ENCODE assay signal across 11 mouse cellular contexts in genomic region chr2:160002695-160003094, GRCm38 (mm10).
A peak's percentile ranks its signal among the peaks of the same experiment; 100 is the strongest.
DNase-seq lines count a peak whose midpoint lies in the region; ATAC-seq lines count a peak whose summit lies in the region.
"Had no signal": no experiment of that assay in that cellular context is flagged by ENCODE, and none has a peak within 500 bp of the region (broad histone marks: within the 10 kb centered on the region; RNA-seq: fewer than 3 reads in every experiment).

No protein-coding gene starts in this region.

- no peaks in the 10 kb centered on the region for H3K27me3 ChIP-seq in heart, embryonic 12.5 days (replicated peaks)
- H3K27me3 ChIP-seq in midbrain, embryonic 14.5 days (ENCODE audit: control insufficient read depth, insufficient read depth, low read length) = no peaks in the 10 kb centered on the region
- no peaks in the 10 kb centered on the region for H3K27me3 ChIP-seq in midbrain, embryonic 13.5 days
- H3K27me3 ChIP-seq: forebrain, embryonic 12.5 days had no signal

- ATAC-seq in heart, embryonic 12.5 days (ENCODE audit: insufficient number of reproducible peaks, low FRiP score) = no peak
- ATAC-seq in midbrain, embryonic 14.5 days (ENCODE audit: low FRiP score, low TSS enrichment) = no peak
- ATAC-seq in midbrain, embryonic 13.5 days = no peak

- peak; percentile 94 for DNase-seq in heart, adult 11 months
- DNase-seq in midbrain, embryonic 14.5 days = peak; percentile 25
- peak; percentile 20 to 23 for DNase-seq in heart, postnatal 14 days
- peak; percentile 53 to 69 for DNase-seq in kidney, postnatal 4 days
- no peak for DNase-seq in layer of hippocampus, adult 8-10 months (ENCODE audit: low spot score in 2 of 2)
- no peak for DNase-seq in urinary bladder, postnatal 25 days (ENCODE audit: low spot score)
- DNase-seq: lung, postnatal 10 days had no signal

- H3K4me3 ChIP-seq in heart, embryonic 12.5 days = no peak overlapping the region
- H3K4me3 ChIP-seq in midbrain, embryonic 14.5 days (replicated peaks; ENCODE audit: low read depth, low read length) = no peak overlapping the region
- no peak overlapping the region for H3K4me3 ChIP-seq in midbrain, embryonic 13.5 days (replicated peaks)
- H3K4me3 ChIP-seq: forebrain, embryonic 12.5 days; limb, embryonic 13.5 days had no signal

- H3K9ac ChIP-seq in heart, embryonic 12.5 days = no peak overlapping the region
- H3K9ac ChIP-seq in midbrain, embryonic 14.5 days (replicated peaks; ENCODE audit: low read length) = no peak overlapping the region
- no peak overlapping the region for H3K9ac ChIP-seq in midbrain, embryonic 13.5 days (replicated peaks)
- H3K9ac ChIP-seq: forebrain, embryonic 12.5 days; limb, embryonic 13.5 days had no signal

- WGBS in heart, embryonic 12.5 days = 53% methylated on average over 3 of the region's 3 CpGs
- WGBS in midbrain, embryonic 14.5 days = 65% methylated on average over 3 of the region's 3 CpGs
- 58% methylated on average over 3 of the region's 3 CpGs for WGBS in midbrain, embryonic 13.5 days

- intact Hi-C loops in heart, postnatal 14 days (cut with DNase I) = loop anchor here (5.0 kb wide), 1 partner anchor 365 kb away; the partner anchor contains the start of gene Mafb

- H3K9me3 ChIP-seq in heart, embryonic 12.5 days (replicated peaks) = no peaks in the 10 kb centered on the region
- H3K9me3 ChIP-seq in midbrain, embryonic 14.5 days (ENCODE audit: control insufficient read depth, low read length) = no peaks in the 10 kb centered on the region
- no peaks in the 10 kb centered on the region for H3K9me3 ChIP-seq in midbrain, embryonic 13.5 days
- H3K9me3 ChIP-seq: forebrain, embryonic 12.5 days; limb, embryonic 13.5 days had no signal

- peaks cover 9% of the 10 kb centered on the region for H3K4me1 ChIP-seq in heart, embryonic 12.5 days (replicated peaks)
- no peaks in the 10 kb centered on the region for H3K4me1 ChIP-seq in midbrain, embryonic 14.5 days (ENCODE audit: control insufficient read depth, insufficient read depth, low read length)
- no peaks in the 10 kb centered on the region for H3K4me1 ChIP-seq in midbrain, embryonic 13.5 days (replicated peaks)
- H3K4me1 ChIP-seq: forebrain, embryonic 12.5 days had no signal

- no peaks in the 10 kb centered on the region for H3K36me3 ChIP-seq in heart, embryonic 12.5 days
- H3K36me3 ChIP-seq in midbrain, embryonic 14.5 days (ENCODE audit: control insufficient read depth, insufficient read depth, low read length) = no peaks in the 10 kb centered on the region
- H3K36me3 ChIP-seq in midbrain, embryonic 13.5 days = no peaks in the 10 kb centered on the region
- H3K36me3 ChIP-seq: forebrain, embryonic 12.5 days; limb, embryonic 13.5 days had no signal

- H3K27ac ChIP-seq in heart, embryonic 12.5 days (ENCODE audit: poor library complexity, severe bottlenecking) = no peak overlapping the region; the same call in 1 of the 2 replicates
- H3K27ac ChIP-seq in midbrain, embryonic 14.5 days (replicated peaks; ENCODE audit: low read depth, low read length) = no peak overlapping the region
- no peak overlapping the region for H3K27ac ChIP-seq in midbrain, embryonic 13.5 days
- H3K27ac ChIP-seq: forebrain, embryonic 12.5 days; limb, embryonic 13.5 days had no signal

- no peak overlapping the region for H3K4me2 ChIP-seq in heart, embryonic 12.5 days
- H3K4me2 ChIP-seq in midbrain, embryonic 14.5 days (ENCODE audit: low read length) = no peak overlapping the region
- H3K4me2 ChIP-seq in midbrain, embryonic 13.5 days (replicated peaks) = no peak overlapping the region
- H3K4me2 ChIP-seq: forebrain, embryonic 12.5 days; limb, embryonic 13.5 days had no signal

Comparison
In these comparisons a context has a peak if more than half of its experiments do, and no peak if none do; other contexts are left out.
1. DNase-seq: peak in heart, adult 11 months (single experiment), midbrain, embryonic 14.5 days (single experiment), heart, postnatal 14 days (2 of 2) and kidney, postnatal 4 days (2 of 2); none in layer of hippocampus, adult 8-10 months (0 of 2) and urinary bladder, postnatal 25 days (single experiment).